ENCODE assay signal across 8 mouse cellular contexts in genomic region chr12:86894841-86895428, GRCm38 (mm10). TPM values are rescaled to one million over a fixed set of nuclear protein-coding genes. Genes with fewer than 3 reads are reported as not detected.
DNase-seq lines count a peak whose midpoint lies in the region; ATAC-seq and TF ChIP-seq lines count a peak whose summit lies in the region.

No protein-coding gene starts in this region.

- DNase-seq in kidney, adult 9 months = no peak
- peak; percentile 73 for DNase-seq in hindbrain, embryonic 14.5 days (ENCODE audit: low spot score)
- DNase-seq in urinary bladder, postnatal 4 days (ENCODE audit: low spot score in 2 of 2) = no peak

- ATAC-seq in kidney, embryonic 14.5 days (ENCODE audit: low FRiP score, low TSS enrichment) = peak; percentile 8
- ATAC-seq in hindbrain, embryonic 14.5 days (ENCODE audit: low FRiP score) = peak; percentile 13; the same call in 1 of the 2 replicates
- ATAC-seq in lung, embryonic 16.5 days (ENCODE audit: low read depth) = peak; percentile 20
- ATAC-seq in stomach, embryonic 16.5 days (ENCODE audit: insufficient read depth, low FRiP score) = peak; percentile 6

- H3K4me2 ChIP-seq in kidney, embryonic 14.5 days (replicated peaks; ENCODE audit: low read depth, low read length) = peak overlapping the region; percentile 57
- peak overlapping the region; percentile 90 for H3K4me2 ChIP-seq in hindbrain, embryonic 14.5 days (replicated peaks)
- peak overlapping the region; percentile 76 for H3K4me2 ChIP-seq in lung, embryonic 16.5 days (ENCODE audit: low read depth, low read length)
- peak overlapping the region; percentile 92 for H3K4me2 ChIP-seq in stomach, embryonic 16.5 days (ENCODE audit: low read depth, low read length)

- TF ChIP-seq CTCF in ES-Bruce4 (IDR thresholded peaks at IDR 0.05; ENCODE audit: low read depth, low read length) = no peak
- TF ChIP-seq CTCF in cortical plate, adult 2 months (IDR thresholded peaks at IDR 0.05; ENCODE audit: extremely low read depth, insufficient read depth, low read length) = no peak

- no peaks in the 10 kb centered on the region for H3K36me3 ChIP-seq in kidney, embryonic 14.5 days (ENCODE audit: control insufficient read depth, insufficient read depth, low read length)
- no peaks in the 10 kb centered on the region for H3K36me3 ChIP-seq in ES-Bruce4 (ENCODE audit: control insufficient read depth, insufficient read depth, low read length, poor library complexity, severe bottlenecking)
- H3K36me3 ChIP-seq in hindbrain, embryonic 14.5 days (replicated peaks; ENCODE audit: control insufficient read depth, insufficient read depth) = no peaks in the 10 kb centered on the region
- H3K36me3 ChIP-seq in lung, embryonic 16.5 days (ENCODE audit: control insufficient read depth, insufficient read depth, low read length) = no peaks in the 10 kb centered on the region
- H3K36me3 ChIP-seq in stomach, embryonic 16.5 days (ENCODE audit: control insufficient read depth, insufficient read depth, low read length) = no peaks in the 10 kb centered on the region

- TF ChIP-seq EP300 in ES-Bruce4 (IDR thresholded peaks at IDR 0.05; ENCODE audit: insufficient read depth, low read depth, low read length) = peak; percentile 64; the same call in 1 of the 2 replicates

- H3K4me3 ChIP-seq in kidney, embryonic 14.5 days (ENCODE audit: low read length) = peak overlapping the region; percentile 29
- peak overlapping the region; percentile 76 for H3K4me3 ChIP-seq in ES-Bruce4 (ENCODE audit: low read depth, low read length)
- H3K4me3 ChIP-seq in cortical plate, adult 2 months (ENCODE audit: insufficient read depth, low read length) = peak overlapping the region; percentile 5
- peak overlapping the region; percentile 22 for H3K4me3 ChIP-seq in hindbrain, embryonic 14.5 days (replicated peaks; ENCODE audit: low read length)
- peak overlapping the region; percentile 43 for H3K4me3 ChIP-seq in lung, embryonic 16.5 days (ENCODE audit: low read length)
- H3K4me3 ChIP-seq in stomach, embryonic 16.5 days (replicated peaks; ENCODE audit: low read length) = peak overlapping the region; percentile 45

- peaks cover 86% of the 10 kb centered on the region for H3K4me1 ChIP-seq in kidney, embryonic 14.5 days (ENCODE audit: control insufficient read depth, insufficient read depth, low read length)
- peaks cover 20% of the 10 kb centered on the region for H3K4me1 ChIP-seq in ES-Bruce4 (ENCODE audit: control insufficient read depth, insufficient read depth, low read length)
- peaks cover 20% of the 10 kb centered on the region for H3K4me1 ChIP-seq in cortical plate, adult 2 months (ENCODE audit: control insufficient read depth, insufficient read depth, low read length)
- peaks cover 90% of the 10 kb centered on the region for H3K4me1 ChIP-seq in hindbrain, embryonic 14.5 days (replicated peaks; ENCODE audit: control insufficient read depth, insufficient read depth, low read length)
- peaks cover 90% of the 10 kb centered on the region for H3K4me1 ChIP-seq in lung, embryonic 16.5 days (replicated peaks; ENCODE audit: control insufficient read depth, insufficient read depth, low read length)
- H3K4me1 ChIP-seq in stomach, embryonic 16.5 days (ENCODE audit: control insufficient read depth, insufficient read depth, low read length) = peaks cover 80% of the 10 kb centered on the region

- peak overlapping the region; percentile 54; the same call in 1 of the 2 replicates for H3K9ac ChIP-seq in kidney, embryonic 14.5 days (ENCODE audit: low read depth, low read length)
- H3K9ac ChIP-seq in ES-Bruce4 (ENCODE audit: low read depth, poor library complexity, severe bottlenecking) = peak overlapping the region; percentile 69
- H3K9ac ChIP-seq in hindbrain, embryonic 14.5 days = peak overlapping the region; percentile 56
- peak overlapping the region; percentile 67 for H3K9ac ChIP-seq in lung, embryonic 16.5 days (ENCODE audit: low read length)
- H3K9ac ChIP-seq in stomach, embryonic 16.5 days (ENCODE audit: low read length) = peak overlapping the region; percentile 73

- H3K27ac ChIP-seq in kidney, embryonic 14.5 days (ENCODE audit: low read depth, low read length) = peak overlapping the region; percentile 97
- peak overlapping the region; percentile 92 for H3K27ac ChIP-seq in ES-Bruce4 (ENCODE audit: insufficient read depth, low read length)
- peak overlapping the region; percentile 93 for H3K27ac ChIP-seq in cortical plate, adult 2 months (ENCODE audit: insufficient read depth, low read length)
- peak overlapping the region; percentile 100 for H3K27ac ChIP-seq in hindbrain, embryonic 14.5 days
- peak overlapping the region; percentile 100 for H3K27ac ChIP-seq in lung, embryonic 16.5 days (ENCODE audit: low read length)
- peak overlapping the region; percentile 100 for H3K27ac ChIP-seq in stomach, embryonic 16.5 days (ENCODE audit: low read length)

- 1% methylated on average over 12 of the region's 12 CpGs for WGBS in kidney, embryonic 14.5 days
- WGBS in hindbrain, embryonic 14.5 days = under 1% methylated on average over 12 of the region's 12 CpGs
- under 1% methylated on average over 12 of the region's 12 CpGs for WGBS in lung, embryonic 16.5 days
- WGBS in stomach, embryonic 16.5 days = 0% methylated on average over 12 of the region's 12 CpGs

- no peak for TF ChIP-seq POLR2A in ES-Bruce4 (IDR thresholded peaks at IDR 0.05; ENCODE audit: insufficient read depth, low read length)
- no peak for TF ChIP-seq POLR2A in cortical plate, adult 2 months (IDR thresholded peaks at IDR 0.05; ENCODE audit: extremely low read depth, insufficient read depth, low read length)

- no peaks in the 10 kb centered on the region for H3K9me3 ChIP-seq in kidney, embryonic 14.5 days (ENCODE audit: control insufficient read depth, low read length)
- H3K9me3 ChIP-seq in ES-Bruce4 (replicated peaks; ENCODE audit: control insufficient read depth, insufficient read depth, low read length, poor library complexity, severe bottlenecking) = no peaks in the 10 kb centered on the region
- no peaks in the 10 kb centered on the region for H3K9me3 ChIP-seq in hindbrain, embryonic 14.5 days (ENCODE audit: control insufficient read depth, low read length)
- H3K9me3 ChIP-seq in lung, embryonic 16.5 days (ENCODE audit: control insufficient read depth, low read length) = no peaks in the 10 kb centered on the region
- H3K9me3 ChIP-seq in stomach, embryonic 16.5 days (replicated peaks; ENCODE audit: control insufficient read depth, low read length) = no peaks in the 10 kb centered on the region

- H3K27me3 ChIP-seq in kidney, embryonic 14.5 days (ENCODE audit: control insufficient read depth, insufficient read depth, low read length) = no peaks in the 10 kb centered on the region
- H3K27me3 ChIP-seq in ES-Bruce4 (ENCODE audit: control insufficient read depth, insufficient read depth, low read length, poor library complexity, severe bottlenecking) = no peaks in the 10 kb centered on the region
- no peaks in the 10 kb centered on the region for H3K27me3 ChIP-seq in hindbrain, embryonic 14.5 days (ENCODE audit: control insufficient read depth, insufficient read depth, low read length)
- H3K27me3 ChIP-seq in lung, embryonic 16.5 days (ENCODE audit: control insufficient read depth, insufficient read depth, low read depth, low read length) = no peaks in the 10 kb centered on the region
- H3K27me3 ChIP-seq in stomach, embryonic 16.5 days (ENCODE audit: control insufficient read depth, insufficient read depth, low read length) = no peaks in the 10 kb centered on the region

RNA-seq across cellular contexts. Expression of gene Irf2bpl, which starts 10.3 kb away (rescaled TPM):
- polyA plus RNA-seq in kidney, embryonic 14.5 days (2014; fragmentation: Nextera tagmentation; extraction: Ambion mirVana) = 25.8 and 34.8 TPM in 2 replicates
- 37.9 and 40.3 TPM in 2 replicates for polyA plus RNA-seq in ES-Bruce4 (2011; ENCODE audit: insufficient read depth, insufficient read length, low read depth, missing spikeins)
- polyA plus RNA-seq in cortical plate, adult 2 months (2012; rRNA removed) = 35.7 and 37.1 TPM in 2 replicates
- polyA plus RNA-seq in hindbrain, embryonic 14.5 days (2014; fragmentation: Nextera tagmentation; extraction: Ambion mirVana) = 64.5 and 65.5 TPM in 2 replicates
- polyA plus RNA-seq in lung, embryonic 16.5 days (2015; fragmentation: Nextera tagmentation; extraction: Ambion mirVana) = 28.8 and 34.2 TPM in 2 replicates
- polyA plus RNA-seq in stomach, embryonic 16.5 days (2015; fragmentation: Nextera tagmentation; extraction: Ambion mirVana) = 10.1 and 11.7 TPM in 2 replicates

RNA-seq across cellular contexts. Expression of gene Cipc, which starts 51.9 kb away (rescaled TPM):
- 12.6 and 30.4 TPM in 2 replicates for polyA plus RNA-seq in kidney, embryonic 14.5 days (2014; fragmentation: Nextera tagmentation; extraction: Ambion mirVana)
- 21.2 and 23.5 TPM in 2 replicates for polyA plus RNA-seq in ES-Bruce4 (2011; ENCODE audit: insufficient read depth, insufficient read length, low read depth, missing spikeins)
- 83.7 and 84.4 TPM in 2 replicates for polyA plus RNA-seq in cortical plate, adult 2 months (2012; rRNA removed)
- polyA plus RNA-seq in hindbrain, embryonic 14.5 days (2014; fragmentation: Nextera tagmentation; extraction: Ambion mirVana) = 46.8 and 52.1 TPM in 2 replicates
- polyA plus RNA-seq in lung, embryonic 16.5 days (2015; fragmentation: Nextera tagmentation; extraction: Ambion mirVana) = 18.9 and 20.2 TPM in 2 replicates
- polyA plus RNA-seq in stomach, embryonic 16.5 days (2015; fragmentation: Nextera tagmentation; extraction: Ambion mirVana) = 17.8 and 18.1 TPM in 2 replicates

Comparison
In these comparisons a context has a peak if more than half of its experiments do, and no peak if none do; other contexts are left out.
1. H3K4me3 ChIP-seq: peak in every context shown above with its lines; median percentile 76 in ES-Bruce4; 45 in stomach, embryonic 16.5 days; 43 in lung, embryonic 16.5 days; 29 in kidney, embryonic 14.5 days; 22 in hindbrain, embryonic 14.5 days; 5 in cortical plate, adult 2 months.